Mouse (Mus musculus) forebrain, embryonic 11.5 days (tissue): ENCODE data around the gene Pafah1b2. TPM values are rescaled to one million over a fixed set of nuclear protein-coding genes. Genes with fewer than 3 reads are reported as not detected.

Experiments used
- ATAC-seq: fragments of 200-750 bp; cut with Nextera tagmentation; replicated peaks from 2 replicates; pipeline ENCODE4 v1.8.0; 2017; ENCODE audit warnings: moderate TSS enrichment; ENCODE audit not compliant: low FRiP score
- DNase-seq: peaks from one replicate; pipeline ENCODE4 v3.0.0-alpha.2; 2017; ENCODE audit warnings: low spot score
- H3K27ac ChIP-seq: fragments of 300-500 bp; sonication (generic); 2 replicates; pipeline ENCODE4 v1.5.1; 2014; ENCODE audit warnings: low read depth, low read length
- H3K27me3 ChIP-seq: fragments of 300-500 bp; sonication (generic); 2 replicates; pipeline ENCODE4 v1.6.1; 2014; ENCODE audit warnings: mild to moderate bottlenecking, low read length, mixed read lengths; ENCODE audit not compliant: control insufficient read depth, insufficient read depth
- H3K36me3 ChIP-seq: fragments of 300-500 bp; sonication (generic); 2 replicates; pipeline ENCODE4 v1.6.1; 2014; ENCODE audit warnings: mild to moderate bottlenecking, low read length, moderate library complexity, mixed read lengths; ENCODE audit not compliant: control insufficient read depth, insufficient read depth
- H3K4me1 ChIP-seq: fragments of 300-500 bp; sonication (generic); replicated peaks from 2 replicates; pipeline ENCODE4 v1.6.1; 2014; ENCODE audit warnings: low read length, mixed read lengths; ENCODE audit not compliant: control insufficient read depth, insufficient read depth
- H3K4me2 ChIP-seq: fragments of 300-500 bp; sonication (generic); 2 replicates; pipeline ENCODE4 v1.6.1; 2014; ENCODE audit warnings: low read depth, mild to moderate bottlenecking, low read length, moderate library complexity, mixed read lengths; ENCODE audit not compliant: severe bottlenecking
- H3K4me3 ChIP-seq: fragments of 300-500 bp; sonication (generic); 2 replicates; pipeline ENCODE4 v1.5.1; 2014; ENCODE audit warnings: low read depth, low read length
- H3K9ac ChIP-seq: fragments of 300-500 bp; sonication (generic); 2 replicates; pipeline ENCODE4 v1.6.1; 2014; ENCODE audit warnings: low read length
- H3K9me3 ChIP-seq: fragments of 300-500 bp; sonication (generic); 2 replicates; pipeline ENCODE4 v1.6.1; 2016; ENCODE audit warnings: low read length, mixed read lengths; ENCODE audit not compliant: control insufficient read depth
- WGBS: fragments of 180-500 bp; shearing (Covaris S2); extraction: QIAGEN DNeasy Blood & Tissue Kit; methylation state at CpG from one replicate; pipeline ENCODE4 v1.1.7; 2014; 5-methylcytosine and 5-hydroxymethylcytosine counted together
- polyA plus RNA-seq: library from polyadenylated mRNA; unstranded; fragments of >200 nt; fragmentation: Nextera tagmentation; extraction: Ambion mirVana; gene quantifications from 2 replicates; pipeline ENCODE4 v1.2.1, GENCODE M21; 2014

The Pafah1b2 gene
- polyA plus RNA-seq, 1 experiment from 2014 or later, result 274 TPM

- 0 out of 2 replicates have a peak, but pooled peaks cover 3% of the 10 kb centered on the region for H3K4me1 ChIP-seq
- no peak overlapping the region for H3K9ac ChIP-seq
- H3K4me2 ChIP-seq, result no peak overlapping the region
- no peaks in the 10 kb centered on the region for H3K36me3 ChIP-seq
- peaks cover 2% of the 10 kb centered on the region; the same call in 1 of the 2 replicates for H3K27me3 ChIP-seq
- DNase-seq (no peak), ATAC-seq (no peak)
- 95% methylated on average over 8 of the region's 8 CpGs for WGBS
- H3K9me3 ChIP-seq, result no peaks in the 10 kb centered on the region
- H3K27ac ChIP-seq, result no peak overlapping the region
- H3K4me3 ChIP-seq, result no peak overlapping the region
Observed at GRCm38 (mm10) chr9:45938088-45938487, 74.4 kb downstream of the Pafah1b2 start.

- Histone ChIP-seq H3K9ac (no peak overlapping the region), H3K27me3 (peaks cover 2% of the 10 kb centered on the region; the same call in 1 of the 2 replicates), H3K9me3 (no peaks in the 10 kb centered on the region), H3K4me1 (0 out of 2 replicates have a peak, but pooled peaks cover 3% of the 10 kb centered on the region), H3K4me2 (no peak overlapping the region), H3K4me3 (no peak overlapping the region), H3K27ac (no peak overlapping the region), H3K36me3 (no peaks in the 10 kb centered on the region)
- no peak; the same call in 1 of the 2 replicates for ATAC-seq
- peak; percentile 69 for DNase-seq
- 23% methylated on average over 3 of the region's 3 CpGs for WGBS
Observed at GRCm38 (mm10) chr9:45936883-45937282, 75.6 kb downstream of the Pafah1b2 start.

GRCm38 (mm10) chr9:45935628-45936210 is 76.8 kb downstream of the Pafah1b2 start, which contains the start of gene Tagln:
TSS of gene Tagln (minus strand) at chr9:45936058.
- Histone ChIP-seq H3K27ac (no peak within 1 kb of the TSS), H3K4me3 (peak within 1 kb of the TSS; percentile 10; the same call in 1 of the 2 replicates)

GRCm38 (mm10) chr9:45932571-45933415 is 79.7 kb downstream of the Pafah1b2 start:
- 89% methylated on average over 11 of the region's 11 CpGs for WGBS
- Histone ChIP-seq H3K36me3 (no peaks in the 10 kb centered on the region; the same call in 1 of the 2 replicates), H3K9me3 (no peaks in the 10 kb centered on the region), H3K27me3 (peaks cover 2% of the 10 kb centered on the region; the same call in 1 of the 2 replicates), H3K4me1 (0 out of 2 replicates have a peak, but pooled peaks cover 3% of the 10 kb centered on the region), H3K4me3 (no peak overlapping the region), H3K4me2 (no peak overlapping the region), H3K27ac (no peak overlapping the region), H3K9ac (no peak overlapping the region)
- DNase-seq, result no peak
- no peak for ATAC-seq

More at GRCm38 (mm10) chr9:45935628-45936210, 76.8 kb downstream of the Pafah1b2 start, which contains the start of gene Tagln:
- Histone ChIP-seq H3K4me2 (peak within 1 kb of the TSS; percentile 42; the same call in 1 of the 2 replicates), H3K9ac (peak within 1 kb of the TSS; percentile 12; the same call in 1 of the 2 replicates), H3K9me3 (no peaks in the 10 kb centered on the region), H3K27me3 (peaks cover 2% of the 10 kb centered on the region; the same call in 1 of the 2 replicates), H3K4me1 (0 out of 2 replicates have a peak, but pooled peaks cover 3% of the 10 kb centered on the region), H3K36me3 (no peaks in the 10 kb centered on the region)
- 6% methylated on average over 21 of the region's 21 CpGs for WGBS
- no peak for ATAC-seq
- DNase-seq, result peak; percentile 73

- H3K27ac ChIP-seq, result no peak overlapping the region
- no peak overlapping the region for H3K4me2 ChIP-seq
- DNase-seq (no peak), ATAC-seq (no peak)
- H3K36me3 ChIP-seq, result no peaks in the 10 kb centered on the region; the same call in 1 of the 2 replicates
- no peak overlapping the region for H3K4me3 ChIP-seq
- H3K4me1 ChIP-seq, result 0 out of 2 replicates have a peak, but pooled peaks cover 3% of the 10 kb centered on the region
- H3K27me3 ChIP-seq, result peaks cover 2% of the 10 kb centered on the region; the same call in 1 of the 2 replicates
- no peak overlapping the region for H3K9ac ChIP-seq
- WGBS, result 67% methylated on average over 1 of the region's 1 CpGs
- no peaks in the 10 kb centered on the region for H3K9me3 ChIP-seq
Observed at GRCm38 (mm10) chr9:45931958-45932357, 80.5 kb downstream of the Pafah1b2 start.

- 92% methylated on average over 5 of the region's 5 CpGs for WGBS
- DNase-seq, result no peak
- no peak overlapping the region for H3K27ac ChIP-seq
- H3K27me3 ChIP-seq, result no peaks in the 10 kb centered on the region
- no peak overlapping the region for H3K4me2 ChIP-seq
- no peak overlapping the region for H3K9ac ChIP-seq
- no peak overlapping the region for H3K4me3 ChIP-seq
- no peaks in the 10 kb centered on the region; the same call in 1 of the 2 replicates for H3K36me3 ChIP-seq
- H3K4me1 ChIP-seq, result no peaks in the 10 kb centered on the region
- no peak for ATAC-seq
- no peaks in the 10 kb centered on the region for H3K9me3 ChIP-seq
Observed at GRCm38 (mm10) chr9:45929285-45929684, 83.2 kb downstream of the Pafah1b2 start.

- no peak overlapping the region for H3K9ac ChIP-seq
- no peaks in the 10 kb centered on the region for H3K9me3 ChIP-seq
- no peak overlapping the region for H3K27ac ChIP-seq
- DNase-seq, result no peak
- H3K4me2 ChIP-seq, result no peak overlapping the region
- no peak overlapping the region for H3K4me3 ChIP-seq
- no peak for ATAC-seq
- H3K27me3 ChIP-seq, result no peaks in the 10 kb centered on the region
- 57% methylated on average over 1 of the region's 1 CpGs for WGBS
- no peaks in the 10 kb centered on the region for H3K4me1 ChIP-seq
- H3K36me3 ChIP-seq, result no peaks in the 10 kb centered on the region; the same call in 1 of the 2 replicates
Observed at GRCm38 (mm10) chr9:45919895-45920294, 92.6 kb downstream of the Pafah1b2 start.

GRCm38 (mm10) chr9:45917041-45917934 is 95.2 kb downstream of the Pafah1b2 start:
- DNase-seq (no peak), ATAC-seq (no peak)
- no peaks in the 10 kb centered on the region for H3K4me1 ChIP-seq
- H3K4me3 ChIP-seq, result no peak overlapping the region
- no peak overlapping the region for H3K4me2 ChIP-seq
- H3K9me3 ChIP-seq, result no peaks in the 10 kb centered on the region
- no peak overlapping the region for H3K27ac ChIP-seq
- H3K27me3 ChIP-seq, result no peaks in the 10 kb centered on the region
- no peaks in the 10 kb centered on the region; the same call in none of the 2 replicates for H3K36me3 ChIP-seq
- H3K9ac ChIP-seq, result no peak overlapping the region
- 93% methylated on average over 5 of the region's 5 CpGs for WGBS
